Mouse (Mus musculus) liver, postnatal 0 days (tissue): ENCODE data around the gene Rps21. TPM values are rescaled to one million over a fixed set of nuclear protein-coding genes. Genes with fewer than 3 reads are reported as not detected.
A peak's percentile ranks its signal among the peaks of the same experiment; 100 is the strongest.

ENCODE experiments used
- ATAC-seq: fragments of 200-750 bp; cut with Nextera tagmentation; 2 replicates; pipeline ENCODE4 v1.8.0; 2017; ENCODE audit warnings: mild to moderate bottlenecking, moderate library complexity
- DNase-seq: peaks from one replicate; pipeline ENCODE4 v3.0.0-alpha.2; 2016
- H3K27ac ChIP-seq: fragments of 300-500 bp; sonication (generic); 2 replicates; pipeline ENCODE4 v1.5.1; 2014; ENCODE audit warnings: antibody characterized with exemption, moderate library complexity, mild to moderate bottlenecking, low read depth
- H3K27me3 ChIP-seq: fragments of 300-500 bp; sonication (generic); 2 replicates; pipeline ENCODE4 v1.6.1; 2014; ENCODE audit warnings: low read length, control low read depth, mixed read lengths; ENCODE audit not compliant: insufficient read depth
- H3K36me3 ChIP-seq: fragments of 300-500 bp; sonication (generic); replicated peaks from 2 replicates; pipeline ENCODE4 v1.6.1; 2014; ENCODE audit warnings: mild to moderate bottlenecking, control low read depth, low read length, moderate library complexity, mixed read lengths; ENCODE audit not compliant: insufficient read depth
- H3K4me1 ChIP-seq: fragments of 300-500 bp; sonication (generic); 2 replicates; pipeline ENCODE4 v1.6.1; 2014; ENCODE audit warnings: antibody characterized with exemption, mild to moderate bottlenecking, control low read depth; ENCODE audit not compliant: insufficient read depth
- H3K4me2 ChIP-seq: fragments of 300-500 bp; sonication (generic); 2 replicates; pipeline ENCODE4 v1.6.1; 2014; ENCODE audit warnings: low read depth, mild to moderate bottlenecking, low read length, moderate library complexity, mixed read lengths
- H3K4me3 ChIP-seq: fragments of 300-500 bp; sonication (generic); 2 replicates; pipeline ENCODE4 v1.5.1; 2014; ENCODE audit warnings: low read depth, low read length
- H3K9ac ChIP-seq: fragments of 300-500 bp; sonication (generic); replicated peaks from 2 replicates; pipeline ENCODE4 v1.6.1; 2014; ENCODE audit warnings: mild to moderate bottlenecking, moderate library complexity
- H3K9me3 ChIP-seq: fragments of 300-500 bp; sonication (generic); 2 replicates; pipeline ENCODE4 v1.6.1; 2016; ENCODE audit warnings: mild to moderate bottlenecking, control low read depth, low read length, mixed read lengths
- CTCF ChIP-seq: sonication (generic); IDR thresholded peaks from 2 replicates; pipeline ENCODE4 v1.5.1; 2016; ENCODE audit warnings: antibody characterized with exemption, low read depth
- EP300 ChIP-seq: IDR thresholded peaks from 2 replicates; pipeline ENCODE4 v1.6.1; 2016; ENCODE audit warnings: antibody characterized with exemption, low read depth, mild to moderate bottlenecking
- WGBS: fragments of 180-500 bp; shearing (Covaris S2); extraction: QIAGEN DNeasy Blood & Tissue Kit; methylation state at CpG from one replicate; pipeline ENCODE4 v1.1.7; 2014; ENCODE audit not compliant: insufficient replicate concordance; 5-methylcytosine and 5-hydroxymethylcytosine counted together
- polyA plus RNA-seq: library from polyadenylated mRNA; unstranded; fragments of >200 nt; fragmentation: Nextera tagmentation; extraction: Ambion mirVana; gene quantifications from 2 replicates; pipeline ENCODE4 v1.2.1, GENCODE M21; 2015

Rps21 gene
- polyA plus RNA-seq, 1 experiment from 2014 or later: 382 TPM

- H3K27me3 ChIP-seq: no peaks in the 10 kb centered on the region
- DNase-seq (peak; percentile 84), ATAC-seq (no peak)
- no peak overlapping the region for H3K9ac ChIP-seq
- H3K27ac ChIP-seq: no peak overlapping the region
- H3K36me3 ChIP-seq: no peaks in the 10 kb centered on the region
- peak; percentile 92 for TF ChIP-seq CTCF
- TF ChIP-seq EP300: no peak
- peak overlapping the region; percentile 61 for H3K4me2 ChIP-seq
- under 1% methylated on average over 8 of the region's 8 CpGs for WGBS
- no peak overlapping the region for H3K4me3 ChIP-seq
- peaks cover 36% of the 10 kb centered on the region for H3K4me1 ChIP-seq
- no peaks in the 10 kb centered on the region for H3K9me3 ChIP-seq
Measured at GRCm38 (mm10) chr2:180275836-180276235, 18.7 kb downstream of the Rps21 start.

GRCm38 (mm10) chr2:180276385-180276784 lies 19.2 kb downstream of the Rps21 start:
- DNase-seq: no peak
- Histone ChIP-seq H3K4me3 (no peak overlapping the region), H3K9me3 (no peaks in the 10 kb centered on the region), H3K36me3 (no peaks in the 10 kb centered on the region), H3K27ac (peak overlapping the region; percentile 62), H3K4me2 (peak overlapping the region; percentile 61), H3K4me1 (peaks cover 36% of the 10 kb centered on the region), H3K27me3 (no peaks in the 10 kb centered on the region), H3K9ac (no peak overlapping the region)
- ATAC-seq: no peak
- TF ChIP-seq CTCF (no peak), EP300 (no peak)
- 11% methylated on average over 4 of the region's 4 CpGs for WGBS

- TF ChIP-seq CTCF: no peak
- TF ChIP-seq EP300: no peak
- no peaks in the 10 kb centered on the region for H3K27me3 ChIP-seq
- WGBS: 5% methylated on average over 8 of the region's 8 CpGs
- DNase-seq: peak; percentile 59
- peak overlapping the region; percentile 61 for H3K4me2 ChIP-seq
- no peaks in the 10 kb centered on the region for H3K36me3 ChIP-seq
- H3K27ac ChIP-seq: peak overlapping the region; percentile 55; the same call in 1 of the 2 replicates
- no peak overlapping the region for H3K4me3 ChIP-seq
- ATAC-seq: no peak
- H3K4me1 ChIP-seq: peaks cover 31% of the 10 kb centered on the region
- no peak overlapping the region for H3K9ac ChIP-seq
- no peaks in the 10 kb centered on the region for H3K9me3 ChIP-seq
Measured at GRCm38 (mm10) chr2:180276851-180277259, 19.7 kb downstream of the Rps21 start.

- no peaks in the 10 kb centered on the region for H3K9me3 ChIP-seq
- TF ChIP-seq EP300 (no peak), CTCF (no peak)
- 81% methylated on average over 8 of the region's 8 CpGs for WGBS
- H3K27ac ChIP-seq: no peak overlapping the region
- H3K27me3 ChIP-seq: no peaks in the 10 kb centered on the region
- no peak overlapping the region for H3K4me3 ChIP-seq
- DNase-seq: no peak
- no peak overlapping the region for H3K9ac ChIP-seq
- peaks cover 22% of the 10 kb centered on the region for H3K4me1 ChIP-seq
- no peak for ATAC-seq
- no peaks in the 10 kb centered on the region for H3K36me3 ChIP-seq
- no peak overlapping the region for H3K4me2 ChIP-seq
Measured at GRCm38 (mm10) chr2:180277773-180278320, 20.7 kb downstream of the Rps21 start.

GRCm38 (mm10) chr2:180279321-180279720 lies 22.1 kb downstream of the Rps21 start:
- H3K36me3 ChIP-seq: no peaks in the 10 kb centered on the region
- no peak overlapping the region for H3K9ac ChIP-seq
- H3K9me3 ChIP-seq: no peaks in the 10 kb centered on the region
- 79% methylated on average over 8 of the region's 8 CpGs for WGBS
- H3K4me3 ChIP-seq: no peak overlapping the region
- peaks cover 16% of the 10 kb centered on the region for H3K4me1 ChIP-seq
- H3K27me3 ChIP-seq: no peaks in the 10 kb centered on the region
- H3K27ac ChIP-seq: no peak overlapping the region
- no peak overlapping the region for H3K4me2 ChIP-seq
- no peak for TF ChIP-seq CTCF
- no peak for DNase-seq
- no peak for ATAC-seq

GRCm38 (mm10) chr2:180288966-180289365 lies 31.8 kb downstream of the Rps21 start:
- no peaks in the 10 kb centered on the region for H3K4me1 ChIP-seq
- 56% methylated on average over 11 of the region's 11 CpGs for WGBS
- H3K27ac ChIP-seq: no peak overlapping the region
- ATAC-seq (no peak), DNase-seq (no peak)
- no peaks in the 10 kb centered on the region for H3K9me3 ChIP-seq
- TF ChIP-seq EP300: no peak
- no peak for TF ChIP-seq CTCF
- no peaks in the 10 kb centered on the region for H3K36me3 ChIP-seq
- no peak overlapping the region for H3K9ac ChIP-seq
- H3K4me3 ChIP-seq: no peak overlapping the region
- H3K27me3 ChIP-seq: no peaks in the 10 kb centered on the region
- no peak overlapping the region for H3K4me2 ChIP-seq
